Comparison of ENCODE assay signal across 12 mouse cellular contexts in the genomic region with DNA sequence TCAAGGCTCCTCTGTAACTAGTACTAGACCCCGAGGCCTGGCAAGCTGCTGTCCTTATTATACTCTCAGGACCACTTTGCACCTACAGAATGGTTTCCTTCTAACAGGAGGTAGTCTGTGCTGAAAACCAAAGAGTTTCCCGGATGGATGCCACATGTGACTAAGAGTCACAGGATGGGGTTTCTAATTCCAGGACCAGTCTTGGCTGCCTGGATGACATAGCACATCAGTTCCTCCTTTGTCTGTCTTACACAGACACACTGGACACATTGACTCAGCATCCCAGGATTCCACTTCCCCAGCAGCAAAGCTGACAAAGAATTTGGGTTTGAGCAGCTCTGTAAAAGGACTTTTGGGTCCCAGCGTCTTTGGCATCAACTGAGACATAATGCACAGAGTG. TPM values are rescaled to one million over a fixed set of nuclear protein-coding genes. Genes with fewer than 3 reads are reported as not detected.
DNase-seq lines count a peak whose midpoint lies in the region; ATAC-seq lines count a peak whose summit lies in the region.
"Had no signal": no experiment of that assay in that cellular context is flagged by ENCODE, and none has a peak within 500 bp of the region (broad histone marks: within the 10 kb centered on the region; RNA-seq: fewer than 3 reads in every experiment).

No protein-coding gene starts in this region.

- no peaks in the 10 kb centered on the region for H3K9me3 ChIP-seq in kidney, embryonic 15.5 days (replicated peaks)
- no peaks in the 10 kb centered on the region for H3K9me3 ChIP-seq in intestine, embryonic 16.5 days (ENCODE audit: control insufficient read depth, low read length)
- H3K9me3 ChIP-seq: embryonic facial prominence, embryonic 15.5 days; limb, embryonic 12.5 days had no signal

- no peak for DNase-seq in kidney, adult 11 months
- DNase-seq in 3T3-L1 (ENCODE audit: low read depth, low spot score), result peak; percentile 87
- DNase-seq in Muller cell, postnatal 12 days (ENCODE audit: inconsistent ontology term), result peak; percentile 66
- no peak for DNase-seq in thymus, postnatal 25 days
- DNase-seq in left cerebral cortex, adult 9 months (ENCODE audit: low spot score in 2 of 2), result no peak
- DNase-seq: cerebellum, postnatal 25 days; lung, postnatal 4 days; right cerebral cortex, postnatal 25 days had no signal

- H3K27me3 ChIP-seq in kidney, embryonic 15.5 days, result peaks cover 35% of the 10 kb centered on the region
- no peaks in the 10 kb centered on the region for H3K27me3 ChIP-seq in intestine, embryonic 16.5 days (replicated peaks; ENCODE audit: control insufficient read depth, insufficient read depth, low read length)
- H3K27me3 ChIP-seq: embryonic facial prominence, embryonic 15.5 days; limb, embryonic 12.5 days had no signal

- no peak overlapping the region for H3K4me2 ChIP-seq in kidney, embryonic 15.5 days
- H3K4me2 ChIP-seq in intestine, embryonic 16.5 days (ENCODE audit: low read depth, low read length), result no peak overlapping the region
- H3K4me2 ChIP-seq: embryonic facial prominence, embryonic 15.5 days; limb, embryonic 12.5 days had no signal

- 81% methylated on average over 3 of the region's 3 CpGs for WGBS in kidney, embryonic 15.5 days
- 73% methylated on average over 3 of the region's 3 CpGs for WGBS in intestine, embryonic 16.5 days

- no peak overlapping the region for H3K9ac ChIP-seq in kidney, embryonic 15.5 days
- no peak overlapping the region for H3K9ac ChIP-seq in intestine, embryonic 16.5 days (ENCODE audit: low read depth, low read length)
- H3K9ac ChIP-seq: embryonic facial prominence, embryonic 15.5 days; limb, embryonic 12.5 days had no signal

- peak overlapping the region; percentile 41 for H3K27ac ChIP-seq in kidney, embryonic 15.5 days
- H3K27ac ChIP-seq in intestine, embryonic 16.5 days (ENCODE audit: low read length), result 0 out of 2 replicates have a peak overlapping the region, but pooled peaks have one; percentile 1
- H3K27ac ChIP-seq: embryonic facial prominence, embryonic 15.5 days; limb, embryonic 12.5 days had no signal

- ATAC-seq in kidney, embryonic 15.5 days (replicated peaks; ENCODE audit: low FRiP score), result no peak
- no peak for ATAC-seq in intestine, embryonic 16.5 days

- H3K4me3 ChIP-seq in kidney, embryonic 15.5 days (replicated peaks), result no peak overlapping the region
- no peak overlapping the region for H3K4me3 ChIP-seq in intestine, embryonic 16.5 days (ENCODE audit: low read length)
- H3K4me3 ChIP-seq: embryonic facial prominence, embryonic 15.5 days; limb, embryonic 12.5 days had no signal

- H3K36me3 ChIP-seq in kidney, embryonic 15.5 days, result peaks cover 5% of the 10 kb centered on the region; the same call in 1 of the 2 replicates
- no peaks in the 10 kb centered on the region for H3K36me3 ChIP-seq in intestine, embryonic 16.5 days (ENCODE audit: control insufficient read depth, insufficient read depth, low read length)

- H3K4me1 ChIP-seq in kidney, embryonic 15.5 days, result peaks cover 50% of the 10 kb centered on the region
- peaks cover 22% of the 10 kb centered on the region for H3K4me1 ChIP-seq in intestine, embryonic 16.5 days (ENCODE audit: control insufficient read depth, insufficient read depth, low read length)

RNA-seq across cellular contexts. Expression of a gene that starts 17.1 kb away (rescaled TPM):
- 11.7 and 12.2 TPM in 2 replicates for polyA plus RNA-seq in kidney, embryonic 15.5 days (2015; fragmentation: Nextera tagmentation; extraction: Ambion mirVana)
- 23.0 and 23.7 TPM in 2 replicates for polyA plus RNA-seq in intestine, embryonic 16.5 days (2015; fragmentation: Nextera tagmentation; extraction: Ambion mirVana)

Comparison
In these comparisons a context has a peak if more than half of its experiments do, and no peak if none do; other contexts are left out.
1. DNase-seq: peak in 3T3-L1 (single experiment) and Muller cell, postnatal 12 days (single experiment); none in kidney, adult 11 months (single experiment), thymus, postnatal 25 days (single experiment) and left cerebral cortex, adult 9 months (0 of 2).